Mouse (Mus musculus): ENCODE measurements around the gene Afmid. TPM values are rescaled to one million over a fixed set of nuclear protein-coding genes. Genes with fewer than 3 reads are reported as not detected.
A peak's percentile ranks its signal among the peaks of the same experiment; 100 is the strongest.

Afmid gene
- total RNA-seq, 2 experiments from 2014 or later = 3.8 to 4.0 TPM

DNA sequence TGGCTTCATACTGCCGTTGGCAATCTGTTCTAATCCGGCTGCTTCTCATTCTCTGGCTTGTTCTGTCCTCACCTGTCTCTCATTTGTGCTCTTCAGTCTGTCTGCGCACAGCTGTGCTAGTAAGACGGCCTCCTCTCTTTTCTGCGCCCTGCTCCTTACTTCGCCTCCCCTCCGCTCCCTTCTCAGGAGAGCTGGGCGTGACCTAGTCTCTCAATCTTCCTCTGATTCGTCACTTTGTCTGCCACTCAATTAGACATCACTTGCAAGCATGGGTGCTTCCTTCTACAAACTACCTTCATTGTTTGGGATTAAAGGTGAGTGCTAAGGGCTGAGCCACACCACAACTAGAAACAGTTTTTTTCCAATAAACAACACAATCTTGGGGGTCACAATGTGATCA, 28.5 kb downstream of the Afmid start:
- DNase-seq = no peak

DNA sequence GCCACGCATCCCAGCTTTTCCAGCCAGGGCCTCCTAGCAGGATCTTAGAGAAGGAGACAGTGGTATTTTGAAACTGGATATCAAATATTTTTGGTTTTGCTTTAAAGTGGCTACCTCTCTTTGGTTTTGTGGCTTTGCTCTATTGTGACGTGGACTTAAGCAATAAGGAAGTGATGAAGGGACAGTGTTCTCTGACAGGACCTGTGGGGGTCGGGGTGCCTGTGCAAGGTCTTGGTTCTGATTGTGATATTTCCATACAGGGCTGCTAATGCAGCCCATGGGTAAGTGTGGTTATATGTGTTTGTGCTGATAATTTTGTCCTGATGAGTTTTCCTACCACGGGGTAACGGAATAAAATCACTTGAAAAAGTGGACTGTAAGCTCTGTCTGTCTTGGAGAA, 29.6 kb downstream of the Afmid start:
- no peak for DNase-seq

- DNase-seq = no peak
Observed at GRCm38 (mm10) chr11:117855975-117856374, 30.3 kb downstream of the Afmid start.

GRCm38 (mm10) chr11:117857462-117857861, 31.7 kb downstream of the Afmid start:
- no peak for DNase-seq

- no peak for DNase-seq
Observed at GRCm38 (mm10) chr11:117858392-117858791, 32.7 kb downstream of the Afmid start.

DNA sequence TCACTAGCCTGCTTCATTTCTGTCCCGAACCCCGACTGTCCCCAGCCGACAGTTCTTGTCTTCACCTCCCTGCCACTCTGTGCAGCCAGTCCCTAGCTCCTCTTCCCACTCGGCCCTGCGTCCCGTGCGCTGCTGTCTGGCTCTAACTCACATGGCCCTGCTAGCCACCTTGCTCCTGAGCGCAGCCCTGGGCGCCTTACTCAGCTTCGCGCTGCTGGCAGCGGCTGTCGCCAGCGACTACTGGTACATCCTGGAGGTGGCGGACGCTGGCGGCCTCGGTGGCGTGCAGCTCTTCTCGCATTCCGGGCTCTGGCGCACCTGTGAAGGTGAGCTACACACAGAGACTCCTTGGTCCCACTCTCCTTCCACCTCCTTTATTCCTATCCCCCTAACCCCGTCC, 34.9 kb downstream of the Afmid start, which contains the start of gene Tmem235:
TSS of gene Tmem235 (plus strand) at position 152 of the 400 bp plus-strand sequence.
- no peak for DNase-seq

- no peak for DNase-seq
Observed at GRCm38 (mm10) chr11:117863174-117863856, 37.6 kb downstream of the Afmid start.

DNA sequence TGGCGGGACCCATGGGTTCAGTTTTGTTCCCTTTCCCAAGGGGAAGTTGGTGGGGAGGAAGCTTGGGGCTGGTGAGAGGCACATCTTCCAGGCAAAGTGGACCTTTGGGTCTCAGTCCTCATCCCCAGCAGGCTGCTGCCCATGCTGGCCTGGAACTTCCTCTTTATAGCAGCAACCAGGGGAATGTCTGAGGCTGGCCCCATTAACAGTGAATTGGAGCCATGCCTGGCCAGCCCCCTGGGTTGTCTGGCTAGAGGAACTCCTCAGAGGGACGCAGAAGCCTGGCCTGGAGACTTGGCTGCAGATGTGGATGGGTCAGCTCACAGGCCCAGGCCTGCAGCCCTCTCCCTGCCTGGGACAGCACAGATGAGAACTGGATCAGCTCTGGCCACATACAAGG, 39.1 kb downstream of the Afmid start:
- no peak for DNase-seq

DNA sequence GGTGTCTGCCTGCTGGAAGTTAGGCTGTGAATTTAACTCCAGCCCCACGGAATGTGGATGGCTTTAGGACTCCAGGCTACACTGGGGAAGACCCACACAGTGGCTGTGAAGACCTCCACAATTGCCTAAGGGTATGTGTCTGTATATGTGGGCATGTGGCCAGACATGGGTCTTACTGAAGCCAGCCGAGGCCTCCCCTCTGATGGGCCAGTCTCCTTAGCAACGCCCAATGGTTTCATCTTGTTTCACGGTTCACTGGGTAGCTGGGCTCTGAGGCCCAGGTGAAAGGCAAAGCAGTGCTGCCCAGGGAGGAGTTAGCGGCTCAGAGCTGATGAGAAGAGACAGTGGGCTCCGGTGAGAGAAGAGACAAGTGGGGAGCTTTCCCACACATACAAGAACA, 40.3 kb downstream of the Afmid start:
- no peak for DNase-seq

- DNase-seq = peak; percentile 71
Observed at GRCm38 (mm10) chr11:117870688-117871365, 45.1 kb downstream of the Afmid start.

GRCm38 (mm10) chr11:117871376-117871775, 45.7 kb downstream of the Afmid start:
- no peak for DNase-seq

GRCm38 (mm10) chr11:117871911-117872584, 46.3 kb downstream of the Afmid start:
- no peak for DNase-seq

GRCm38 (mm10) chr11:117872861-117873608, 47.3 kb downstream of the Afmid start, which contains the start of gene Tha1:
Tha1 (minus strand) TSS chr11:117873481.
- DNase-seq = peak; percentile 68 to 73

DNA sequence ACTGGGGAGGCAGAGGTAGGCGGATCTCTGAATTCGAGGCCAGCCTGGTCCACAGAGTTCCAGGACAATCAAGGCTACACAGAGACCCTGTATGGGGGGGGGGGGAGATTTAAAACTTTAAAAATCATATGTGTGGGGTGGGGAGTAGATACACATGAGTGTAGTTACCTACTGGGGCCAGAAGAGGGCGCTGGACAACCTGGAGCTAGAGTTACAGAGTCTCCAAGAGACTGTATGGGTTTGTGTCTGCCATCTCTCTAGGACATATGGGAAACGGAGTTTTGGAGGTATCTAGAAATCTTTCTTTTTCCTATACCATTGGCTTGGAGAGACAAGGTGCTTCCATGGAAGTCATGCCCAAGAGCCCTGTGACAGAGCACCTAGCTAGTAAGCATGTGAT, 48.7 kb downstream of the Afmid start:
- no peak for DNase-seq

DNA sequence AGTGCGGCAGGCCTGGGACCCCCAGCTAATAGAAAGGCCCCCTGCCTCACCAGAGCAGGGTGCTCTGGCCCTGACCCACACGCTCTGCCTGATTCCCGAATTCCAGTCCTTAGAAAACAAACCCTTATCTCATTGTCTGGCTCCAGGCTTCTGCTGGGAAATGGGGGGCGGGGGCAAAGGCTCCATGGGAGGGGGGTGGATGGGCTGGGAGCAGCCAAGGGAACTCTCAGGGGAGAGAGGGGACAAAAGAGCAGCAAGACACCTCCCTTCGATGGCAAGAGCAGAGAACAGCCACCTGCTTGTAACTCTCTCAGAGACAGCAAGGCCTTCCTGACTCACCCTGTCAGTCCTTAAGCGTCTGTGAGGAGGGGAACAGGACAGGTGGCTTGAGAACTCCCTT, 50.0 kb downstream of the Afmid start:
- DNase-seq = no peak

DNA sequence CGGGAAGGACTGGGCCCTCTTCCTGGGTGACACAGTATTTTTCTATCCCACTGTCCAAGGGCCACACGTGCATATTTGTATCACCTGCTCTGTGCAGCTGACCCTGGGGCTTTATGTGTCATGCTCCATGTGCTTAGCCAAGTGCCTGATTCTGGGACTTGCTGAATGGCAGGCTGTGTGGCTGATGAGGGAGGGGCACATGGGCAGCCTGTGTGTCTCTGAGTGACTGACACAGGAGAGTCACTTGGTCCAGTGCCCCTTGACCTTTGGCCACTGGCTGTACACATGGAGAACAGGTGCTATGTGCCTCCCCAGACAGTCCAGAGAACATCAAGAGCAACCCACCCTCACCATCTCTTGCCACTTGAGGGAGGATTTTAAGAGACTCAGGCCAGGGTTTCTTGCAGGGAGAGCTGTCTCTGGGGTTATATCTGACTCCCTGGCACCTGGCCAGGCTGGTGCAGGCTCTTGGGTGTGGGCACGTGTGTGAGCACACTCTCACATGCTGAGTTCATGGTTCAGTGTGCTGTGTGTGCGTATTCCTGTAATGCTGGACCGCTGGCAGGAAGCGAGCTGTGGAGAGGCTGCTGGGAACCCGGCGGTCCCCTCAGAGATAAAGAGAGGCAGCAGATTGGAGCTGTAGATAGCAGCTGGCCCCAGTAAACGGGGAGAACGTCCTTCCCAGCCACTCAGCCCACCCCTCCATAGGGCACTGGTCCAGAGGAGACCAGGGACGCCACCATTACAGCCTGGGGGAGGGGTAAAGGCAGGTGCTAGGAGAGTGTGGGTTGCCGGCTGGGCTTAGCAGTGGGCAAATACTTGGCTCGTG, 52.4 kb downstream of the Afmid start:
- peak; percentile 27 to 44 for DNase-seq

DNA sequence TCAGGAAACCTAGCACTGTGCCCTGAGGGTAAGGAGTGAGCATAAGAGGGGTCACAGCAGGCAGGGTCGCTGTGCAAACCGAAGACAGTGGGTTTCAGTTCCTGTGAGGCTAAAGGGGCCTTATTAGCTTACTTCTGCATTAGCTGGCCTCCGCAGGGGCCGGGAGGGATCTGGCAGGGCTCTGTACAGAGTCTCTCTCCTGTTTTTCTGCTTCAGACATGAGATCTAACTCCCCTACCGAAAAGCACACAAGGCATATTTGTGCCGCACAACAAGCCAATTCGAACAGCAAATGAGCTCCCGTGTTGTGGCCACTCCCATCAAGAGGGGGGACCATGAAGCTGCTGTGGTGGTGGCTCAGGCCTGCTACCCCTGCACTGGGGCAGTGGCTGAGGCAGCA, 53.2 kb downstream of the Afmid start:
- DNase-seq = no peak

DNA sequence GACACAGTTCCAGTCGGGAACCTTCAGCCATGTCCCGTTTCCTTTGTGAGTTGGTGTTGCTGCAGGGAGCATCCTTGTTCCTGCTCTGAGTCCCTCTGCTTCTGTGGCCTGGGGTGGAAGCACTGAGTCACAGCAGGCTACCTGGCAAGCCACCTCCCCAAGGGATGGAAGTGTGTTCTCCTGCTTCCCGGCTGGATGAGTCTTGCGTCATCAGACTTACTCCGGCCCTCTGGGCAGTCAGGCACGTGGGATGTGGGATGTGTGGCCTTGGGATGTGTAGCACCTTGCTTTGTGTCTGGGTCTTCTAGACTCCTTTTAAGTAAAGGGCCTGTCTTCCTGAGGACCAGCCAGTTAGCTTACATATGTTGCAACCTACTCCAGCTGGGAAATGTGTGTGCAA, 54.0 kb downstream of the Afmid start:
- DNase-seq = no peak

DNA sequence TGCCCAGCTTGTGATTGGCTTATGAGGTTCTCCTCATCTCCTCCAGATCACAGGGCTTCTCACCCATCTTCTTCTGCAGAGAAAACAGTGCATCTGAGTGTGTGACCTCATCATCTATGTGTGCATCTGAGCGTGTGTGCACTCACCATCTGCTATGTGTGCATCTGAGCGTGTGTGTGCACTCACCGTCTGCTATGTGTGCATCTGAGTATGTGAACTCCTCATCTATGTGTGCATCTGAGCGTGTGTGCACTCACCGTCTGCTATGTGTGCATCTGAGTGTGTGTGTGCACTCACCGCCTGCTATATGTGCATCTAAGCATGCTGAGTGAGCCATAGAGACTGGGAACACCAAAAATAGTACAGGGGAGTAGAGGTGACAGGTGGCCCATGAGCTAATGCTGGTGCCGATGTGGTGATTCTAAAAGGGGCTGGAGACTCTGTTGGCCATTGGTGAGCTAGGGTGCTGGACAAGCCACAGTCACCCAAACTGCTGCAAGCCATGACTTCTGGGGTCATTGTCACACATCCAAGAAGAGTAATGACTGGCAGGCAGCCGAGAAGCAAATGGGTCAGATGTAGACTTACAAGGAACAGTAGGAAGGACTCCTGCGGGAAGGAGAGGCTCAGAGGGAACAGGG, 54.7 kb downstream of the Afmid start:
- no peak for DNase-seq

DNA sequence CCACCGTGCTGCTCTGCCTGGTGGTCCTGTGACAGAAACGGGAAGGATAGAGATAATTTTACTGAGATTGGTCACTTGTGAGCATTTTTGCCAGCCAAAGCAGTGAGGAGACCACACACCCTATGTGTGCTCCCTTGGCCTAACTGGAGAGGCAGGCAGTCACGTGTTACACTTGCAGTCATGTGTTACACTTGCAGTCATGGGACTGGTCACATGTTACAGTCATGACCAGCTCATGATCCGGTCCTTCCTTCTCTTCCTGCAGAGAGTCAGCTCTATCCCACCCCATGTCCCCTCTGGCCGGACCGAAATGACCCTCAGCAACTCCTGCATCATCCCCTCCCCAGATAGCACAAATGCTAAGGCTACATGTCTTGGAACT, 55.2 kb downstream of the Afmid start:
- DNase-seq = no peak

- no peak for DNase-seq
Observed at GRCm38 (mm10) chr11:117881787-117882186, 56.1 kb downstream of the Afmid start.
